Mouse (Mus musculus) heart, postnatal 14 days (tissue): ENCODE results near the gene Sertad3. TPM values are rescaled to one million over a fixed set of nuclear protein-coding genes. Genes with fewer than 3 reads are reported as not detected.

Experiments used
- DNase-seq, 2 experiments: peaks; one replicate each; pipeline ENCODE4 v3.0.0; 2021 to 2022
- intact Hi-C: fragments of 180-260 bp; cut with DNase I; formaldehyde crosslinking; loops from one replicate; pipeline ENCODE4 v1.15.1; 2025
- long read RNA-seq, 2 experiments: library from polyadenylated mRNA; stranded (forward); transcript quantifications; one replicate each; pipeline ENCODE4 v2.0.0; 2021
- total RNA-seq, 2 experiments: library from RNA; stranded (reverse); gene quantifications; 2 replicates each; pipeline ENCODE4 v1.2.3; 2021

Sertad3 gene
- total RNA-seq, result 1 to 10 TPM; 7.6 to 8.5 TPM
- long read RNA-seq, experiment 1, transcript Sertad3-201 (2 exons, 1,329 nt), result major isoform, 12 of 14 reads
- long read RNA-seq, experiment 1, partial matches to known transcripts, result 2 of 14 reads
- long read RNA-seq, experiment 1, other reads (novel, unspliced or antisense), result 0 of 14 reads
- long read RNA-seq, experiment 2, transcript Sertad3-201 (2 exons, 1,329 nt), result major isoform, 10 of 11 reads
- long read RNA-seq, experiment 2, partial matches to known transcripts, result 0 of 11 reads
- long read RNA-seq, experiment 2, other reads (novel, unspliced or antisense), result 1 of 11 reads

- intact Hi-C loops, result loop anchor here (2.0 to 10.0 kb wide), 2 partner anchors 24 to 52 kb away; partner anchors contain the start of gene Hipk4
Observed at GRCm38 (mm10) chr7:27473156-27473834, at the start of gene Sertad3. TSS of gene Sertad3 (plus strand) at chr7:27473768.

GRCm38 (mm10) chr7:27427387-27427786 is 46.2 kb upstream of the Sertad3 start:
- DNase-seq, result no peak
- intact Hi-C loops, result no loop called here

More at GRCm38 (mm10) chr7:27473156-27473834, at the start of gene Sertad3:
- peak; percentile 100 for DNase-seq

- no peak for DNase-seq
- intact Hi-C loops, result no loop called here
Observed at GRCm38 (mm10) chr7:27428002-27428401, 45.6 kb upstream of the Sertad3 start.

- no peak for DNase-seq
- intact Hi-C loops, result no loop called here
Observed at GRCm38 (mm10) chr7:27429135-27429534, 44.4 kb upstream of the Sertad3 start.

GRCm38 (mm10) chr7:27433349-27433748 is 40.2 kb upstream of the Sertad3 start:
- intact Hi-C loops, result no loop called here
- no peak for DNase-seq

- no peak for DNase-seq
- intact Hi-C loops, result no loop called here
Observed at GRCm38 (mm10) chr7:27433794-27434193, 39.8 kb upstream of the Sertad3 start.

- DNase-seq, result peak in 1 of 2 experiments; percentile 8
- intact Hi-C loops, result loop anchor here (5.0 kb wide), 1 partner anchor 90 kb away; no protein-coding TSS in a partner anchor
Observed at GRCm38 (mm10) chr7:27437544-27437943, 36.0 kb upstream of the Sertad3 start.

GRCm38 (mm10) chr7:27440014-27440413 is 33.6 kb upstream of the Sertad3 start:
- no peak for DNase-seq
- intact Hi-C loops, result no loop called here

- intact Hi-C loops, result loop anchor here (2.0 to 5.0 kb wide), 4 partner anchors 39 to 109 kb away; partner anchors contain the start of gene Ltbp4
- no peak for DNase-seq
Observed at GRCm38 (mm10) chr7:27446051-27446450, 27.5 kb upstream of the Sertad3 start.

GRCm38 (mm10) chr7:27446521-27447418 is 26.8 kb upstream of the Sertad3 start:
- intact Hi-C loops, result loop anchor here (2.0 to 5.0 kb wide), 4 partner anchors 39 to 110 kb away; partner anchors contain the start of gene Ltbp4
- peak in 1 of 2 experiments; percentile 17 for DNase-seq

- intact Hi-C loops, result loop anchor here (2.0 to 5.0 kb wide), 5 partner anchors 25 to 111 kb away; partner anchors contain the start of genes Ltbp4 and Sertad3
- DNase-seq, result peak; percentile 96 to 98
Observed at GRCm38 (mm10) chr7:27447419-27448286, 25.9 kb upstream of the Sertad3 start, which contains the start of the genes Sptbn4 and Blvrb. TSS of gene Sptbn4 (minus strand) at chr7:27447686. TSS of gene Blvrb (plus strand) at chr7:27447978.

GRCm38 (mm10) chr7:27448421-27449206 is 25.0 kb upstream of the Sertad3 start:
- intact Hi-C loops, result loop anchor here (2.0 to 5.0 kb wide), 4 partner anchors 24 to 86 kb away; partner anchors contain the start of gene Sertad3
- peak; percentile 18 to 37 for DNase-seq

- intact Hi-C loops, result loop anchor here (2.0 to 5.0 kb wide), 4 partner anchors 23 to 87 kb away; partner anchors contain the start of gene Sertad3
- peak; percentile 72 to 86 for DNase-seq
Observed at GRCm38 (mm10) chr7:27449256-27449862, 24.2 kb upstream of the Sertad3 start.

- intact Hi-C loops, result no loop called here
- DNase-seq, result no peak
Observed at GRCm38 (mm10) chr7:27451359-27451758, 22.2 kb upstream of the Sertad3 start.

- no peak for DNase-seq
- intact Hi-C loops, result no loop called here
Observed at GRCm38 (mm10) chr7:27452206-27452770, 21.3 kb upstream of the Sertad3 start.

GRCm38 (mm10) chr7:27454461-27455121 is 19.0 kb upstream of the Sertad3 start:
- intact Hi-C loops, result no loop called here
- no peak for DNase-seq

GRCm38 (mm10) chr7:27455273-27455672 is 18.3 kb upstream of the Sertad3 start:
- DNase-seq, result no peak
- intact Hi-C loops, result no loop called here
